Mouse (Mus musculus): ENCODE results near the gene Ate1.
"Not testable (repeated sequence)": the region's sequence is repeated elsewhere in the genome, so short reads cannot be mapped to it uniquely, and the experiment has no call there.

Ate1 gene

DNA sequence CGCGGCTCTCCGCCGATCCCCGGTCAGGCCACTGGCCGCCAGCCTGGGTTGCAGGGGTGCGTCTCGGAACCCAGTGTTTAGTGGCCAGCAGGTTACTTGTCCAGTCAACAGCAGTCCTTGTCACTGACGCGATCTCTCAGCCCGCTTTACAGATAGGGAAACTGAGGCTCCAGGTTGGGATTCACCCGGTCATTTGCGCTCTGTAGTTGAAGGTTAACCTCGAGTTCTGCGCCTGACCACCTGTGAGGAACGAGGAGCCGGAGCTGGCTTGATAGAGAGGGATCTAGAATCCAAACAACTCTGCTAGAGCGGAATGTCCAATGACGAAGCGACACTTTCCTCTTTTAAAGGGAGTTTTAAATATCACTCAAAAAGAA, at the start of gene Ate1:
Gene Ate1, minus strand, starts transcription at position 321 of the 377 bp plus-strand sequence.
- no peak for DNase-seq (ENCODE audit: low read depth, low spot score)

DNA sequence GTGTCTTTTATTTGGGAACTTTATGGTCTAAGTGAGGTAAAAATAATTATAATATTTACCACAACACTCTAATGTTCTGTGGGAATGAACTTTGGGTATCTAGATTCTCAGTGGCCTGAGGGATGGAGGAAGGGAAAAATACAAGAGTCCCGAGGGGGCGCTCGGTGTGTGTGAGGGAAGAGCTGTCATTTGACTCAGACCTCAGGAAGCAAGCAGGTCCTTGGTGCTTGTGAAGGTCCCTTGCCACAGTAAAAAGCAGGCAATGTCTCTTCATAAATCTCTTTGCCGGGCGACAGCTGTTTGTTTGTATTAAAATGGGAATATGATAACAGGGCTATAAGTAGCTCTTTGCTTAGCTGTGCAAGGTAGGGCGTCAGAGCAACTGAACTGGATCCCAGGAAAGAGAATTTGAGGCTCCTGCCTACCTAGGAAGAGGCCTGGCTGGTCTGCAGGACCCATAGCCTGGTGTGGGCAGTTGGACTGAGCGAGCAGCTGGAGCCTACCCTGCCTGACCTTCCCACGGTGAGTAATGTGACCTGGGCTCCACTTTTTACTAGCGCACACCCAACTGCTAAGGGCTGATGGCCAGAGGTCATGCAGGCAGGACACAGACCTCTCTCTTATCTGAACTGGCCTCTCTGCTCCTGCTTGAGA, 48.7 kb upstream of the Ate1 start:
- DNase-seq (ENCODE audit: low read depth, low spot score) = no peak

DNA sequence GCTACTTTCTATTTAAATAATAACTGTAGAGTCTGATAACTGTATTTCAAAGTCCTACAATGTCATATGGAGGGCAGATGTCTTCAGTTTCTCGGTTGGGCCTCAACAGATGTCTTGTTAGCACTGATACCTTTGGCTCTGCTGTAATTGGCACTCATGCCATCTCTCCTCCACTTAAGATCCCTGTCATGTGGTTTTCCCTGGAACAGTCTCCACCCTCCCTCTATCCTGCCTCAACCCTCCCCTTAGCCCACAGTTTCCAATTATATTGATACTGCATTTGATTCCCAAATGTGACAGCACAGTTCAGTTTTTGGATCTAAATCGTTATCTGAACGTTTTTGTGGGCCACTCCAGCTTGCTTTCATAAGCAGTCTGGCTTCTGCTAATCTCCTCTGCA, 44.4 kb upstream of the Ate1 start:
- no peak for DNase-seq (ENCODE audit: low read depth, low spot score)

DNA sequence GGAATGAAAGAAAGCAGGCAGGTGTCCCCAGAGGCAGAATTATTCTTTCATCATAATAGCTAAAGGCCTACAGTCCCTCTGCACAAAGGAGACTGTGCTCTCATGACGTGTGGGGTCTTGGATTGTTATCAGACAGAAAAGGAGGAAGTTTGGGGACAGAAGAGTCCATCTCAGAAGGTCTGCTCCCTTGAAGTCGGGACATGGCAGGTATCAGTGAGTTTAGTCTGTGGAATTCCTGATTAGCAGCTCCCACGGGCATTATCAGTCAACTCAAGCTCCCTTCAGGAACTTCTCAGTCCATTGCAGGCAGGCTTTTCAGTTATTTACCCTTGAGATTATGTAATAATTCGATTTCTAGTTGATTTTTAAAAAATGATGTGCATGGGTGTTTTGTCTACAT, 43.7 kb upstream of the Ate1 start:
- no peak for DNase-seq (ENCODE audit: low read depth, low spot score)

DNA sequence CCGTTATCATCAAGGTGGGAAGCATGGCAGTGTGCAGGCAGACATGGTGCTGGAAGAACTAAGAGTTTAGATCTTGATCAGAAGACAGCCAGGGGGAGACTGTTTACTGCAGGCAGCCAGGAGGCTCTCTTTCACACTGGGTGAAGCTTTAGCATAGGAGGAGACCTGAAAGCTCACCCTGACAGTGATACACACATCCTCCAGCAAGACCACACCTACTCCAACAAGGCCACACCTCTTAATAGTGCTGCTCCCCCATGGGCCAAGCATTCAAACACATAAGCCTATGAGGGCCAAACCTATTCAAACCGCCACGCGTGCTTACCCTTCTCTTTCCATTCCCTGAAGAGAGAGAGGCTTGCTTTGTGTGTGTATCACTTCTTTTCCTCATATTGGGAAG, 43.1 kb upstream of the Ate1 start:
- no peak for DNase-seq (ENCODE audit: low read depth, low spot score)

DNA sequence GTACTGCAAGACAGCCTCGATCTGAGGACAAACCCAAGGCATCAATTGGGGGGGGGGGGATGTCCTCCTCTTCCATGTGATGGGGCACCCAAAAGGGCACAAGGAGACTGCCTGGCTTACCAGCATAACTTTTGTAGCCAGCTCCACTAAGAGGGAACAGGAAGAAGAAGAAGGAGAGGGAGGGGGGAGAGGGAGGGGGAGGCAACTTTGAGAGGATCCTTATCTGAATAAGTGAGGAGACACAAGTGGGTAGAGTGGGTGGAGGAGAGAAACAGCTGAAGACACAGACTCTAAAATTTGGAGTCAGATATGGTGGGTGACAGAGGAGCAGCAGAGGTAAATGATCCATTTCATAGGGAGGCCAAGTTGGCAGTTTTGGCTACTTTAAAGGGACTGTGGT, 40.8 kb upstream of the Ate1 start:
- no peak for DNase-seq (ENCODE audit: low read depth, low spot score)

DNA sequence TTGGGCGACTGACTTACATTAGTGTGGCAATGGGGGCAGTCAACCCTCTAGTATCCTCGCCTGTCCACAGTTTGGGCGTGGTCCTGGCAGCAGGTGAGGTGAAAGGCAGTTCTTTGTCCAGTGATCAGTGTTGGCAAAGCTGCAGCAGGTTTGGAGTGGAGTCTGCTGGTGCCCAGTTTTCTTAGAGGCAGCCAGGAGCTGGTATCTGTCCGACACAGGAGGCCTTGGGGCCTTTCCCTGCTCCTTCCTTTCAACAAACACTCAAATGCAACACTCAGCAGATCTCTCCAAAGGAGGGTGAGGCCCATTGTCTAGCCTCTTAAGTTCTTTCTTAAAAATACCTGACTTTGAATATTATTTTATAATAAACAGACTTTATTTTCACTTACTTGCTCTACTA, 38.4 kb upstream of the Ate1 start:
- no peak for DNase-seq (ENCODE audit: low read depth, low spot score)

DNA sequence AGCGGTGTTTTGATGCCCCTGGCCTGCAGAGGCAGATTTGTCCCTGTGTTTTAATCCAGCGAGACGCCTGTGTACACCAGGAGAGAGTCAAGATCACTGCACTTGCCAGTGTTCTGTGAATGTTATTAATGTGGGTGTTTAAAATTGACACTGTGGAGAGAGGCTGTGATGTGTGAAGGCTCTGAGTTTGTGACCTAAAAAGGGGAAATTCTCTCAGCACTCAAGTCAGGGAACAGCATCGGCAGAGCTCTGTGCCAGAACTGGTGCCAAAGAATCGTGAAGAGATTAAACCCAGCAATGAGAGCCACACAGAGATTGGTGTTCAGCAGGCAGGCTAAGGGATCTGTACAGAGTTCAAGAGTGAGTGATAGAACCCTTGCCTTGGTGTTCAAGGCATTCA, 35.4 kb upstream of the Ate1 start:
- DNase-seq (ENCODE audit: low read depth, low spot score) = no peak

DNA sequence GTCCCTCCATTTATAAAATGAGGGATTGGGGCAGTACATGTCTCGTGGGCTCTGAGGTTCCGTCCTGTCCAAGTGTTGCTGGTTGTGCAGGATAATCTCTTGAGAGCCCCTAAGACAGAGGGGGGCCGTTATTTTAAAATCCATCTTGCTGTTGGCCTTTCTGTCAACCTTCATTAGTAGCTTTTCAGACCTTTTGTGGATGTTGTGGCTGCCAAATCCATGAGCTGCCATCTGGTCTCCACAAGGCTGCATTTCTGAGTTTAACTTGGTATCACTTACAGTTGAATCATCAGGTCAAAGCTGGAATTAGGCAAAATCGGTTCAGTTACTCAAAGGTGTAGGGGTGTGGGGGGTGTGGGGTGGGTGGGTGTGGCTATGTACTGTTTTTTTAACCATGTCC, 33.2 kb upstream of the Ate1 start:
- DNase-seq (ENCODE audit: low read depth, low spot score) = no peak

DNA sequence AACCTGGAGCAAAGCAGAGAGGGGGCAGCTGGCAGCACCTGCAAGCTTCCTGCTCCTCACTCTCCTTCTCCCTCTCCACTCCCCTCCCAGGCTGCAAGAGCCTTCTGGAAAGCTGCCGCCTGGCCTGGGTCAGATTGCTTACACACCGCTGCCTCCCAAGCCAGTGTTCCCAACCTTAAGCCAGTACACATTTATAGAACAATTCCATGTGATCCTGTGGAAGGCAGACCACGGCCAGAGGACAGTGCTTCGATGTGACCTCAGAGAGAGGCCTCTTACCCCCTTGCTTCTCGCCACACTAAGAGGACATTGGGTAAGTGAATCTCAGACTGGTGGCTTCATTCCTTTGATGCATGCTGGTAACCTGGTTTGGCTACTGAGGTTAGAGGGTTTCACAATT, 32.6 kb upstream of the Ate1 start:
- no peak for DNase-seq (ENCODE audit: low read depth, low spot score)

DNA sequence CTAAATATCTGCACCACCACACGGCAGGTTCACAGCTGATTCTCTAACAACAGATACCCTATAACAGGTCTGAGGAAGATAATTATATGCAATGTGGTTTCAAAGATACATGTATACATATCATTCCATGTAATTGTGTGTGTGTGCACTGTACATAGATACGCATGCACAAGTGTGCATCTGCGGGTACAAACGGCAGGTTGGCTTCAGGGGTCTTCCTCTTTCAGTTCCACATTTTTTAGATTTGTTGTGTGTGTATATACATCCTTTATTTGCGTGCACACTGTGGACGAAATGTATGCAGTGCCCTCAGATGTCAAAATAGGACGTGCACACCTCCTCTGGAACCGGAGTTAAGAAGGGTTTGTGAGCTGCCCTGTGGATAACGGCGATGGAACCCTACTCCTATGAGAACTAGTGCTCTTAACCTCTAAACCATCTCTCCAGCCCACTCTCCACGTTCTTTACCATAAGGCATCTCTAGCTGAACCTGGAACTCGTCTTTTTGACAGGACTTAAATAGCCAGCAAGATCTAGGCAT, 27.5 kb upstream of the Ate1 start:
- DNase-seq (ENCODE audit: low read depth, low spot score) = no peak

DNA sequence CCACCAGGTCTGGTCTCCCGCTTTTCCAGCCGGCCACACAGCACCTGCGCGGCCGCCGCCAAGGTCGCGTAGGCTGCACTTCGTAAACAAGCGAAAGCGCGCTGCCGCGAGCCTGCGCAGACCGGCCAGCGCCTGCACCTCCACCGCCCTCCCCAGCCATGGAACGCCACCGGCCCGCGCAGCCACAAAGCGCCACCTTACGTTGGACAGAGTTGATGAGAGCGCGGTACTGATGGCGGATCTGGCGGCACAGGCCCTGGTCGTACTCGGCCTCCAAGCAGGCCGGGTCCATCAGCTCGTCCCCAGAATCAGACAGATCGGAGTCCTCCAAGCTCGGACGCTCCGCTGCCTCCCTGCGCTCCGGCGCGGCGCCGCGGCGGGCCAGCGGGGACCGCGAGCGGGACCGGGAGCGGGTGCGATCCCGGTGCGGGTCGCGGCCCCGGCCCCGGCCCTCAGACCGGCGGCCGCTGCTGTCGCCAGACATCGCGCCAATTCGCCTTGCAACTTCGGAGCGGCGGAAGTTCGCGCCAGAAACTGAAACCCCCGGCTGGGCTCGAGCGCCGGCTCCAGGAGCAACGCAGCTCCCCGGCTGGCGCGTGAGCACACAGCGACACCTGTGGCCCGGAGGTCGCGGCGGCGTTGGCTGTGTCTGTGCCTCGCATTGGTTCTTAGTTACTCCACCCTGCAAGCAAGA, 26.8 kb upstream of the Ate1 start:
- DNase-seq (ENCODE audit: low read depth, low spot score) = peak; percentile 84

DNA sequence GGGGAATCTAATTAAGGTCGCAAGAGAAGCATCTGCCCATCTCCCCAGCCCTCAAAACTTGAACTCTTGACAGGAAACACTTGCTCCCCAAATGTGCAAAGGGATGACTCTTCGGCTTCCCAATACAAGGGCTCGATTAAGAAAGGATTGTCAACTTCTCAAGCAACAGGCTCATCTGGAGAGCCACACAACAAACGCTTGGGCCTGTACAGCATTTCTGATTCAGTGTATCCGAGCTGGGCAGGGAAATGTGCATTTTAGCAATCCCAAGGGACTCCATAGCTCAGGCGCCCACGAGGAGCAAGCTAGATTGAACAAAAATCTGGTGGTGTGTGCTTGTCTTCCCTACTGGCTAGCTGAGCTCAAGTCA, 26.2 kb upstream of the Ate1 start:
- no peak for DNase-seq (ENCODE audit: low read depth, low spot score)

DNA sequence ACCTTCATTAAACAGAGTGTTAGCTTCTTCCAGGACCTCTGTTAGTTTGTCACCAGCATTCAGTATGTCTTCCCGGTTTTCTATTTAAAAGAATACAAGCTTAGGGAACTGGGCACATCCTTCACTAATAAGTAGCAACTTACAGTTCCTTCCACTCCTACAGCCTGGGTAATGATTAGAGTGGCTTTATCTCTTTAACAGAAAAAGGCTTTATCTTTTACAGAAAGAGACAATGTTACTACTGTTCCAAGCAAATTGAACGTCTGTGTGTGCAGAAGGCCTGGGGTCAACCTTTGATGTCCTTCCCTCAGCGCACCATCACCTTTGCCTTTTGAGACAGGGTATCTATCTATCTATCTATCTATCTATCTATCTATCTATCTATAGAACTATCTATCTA, 25.7 kb upstream of the Ate1 start:
- DNase-seq (ENCODE audit: low read depth, low spot score) = no peak

DNA sequence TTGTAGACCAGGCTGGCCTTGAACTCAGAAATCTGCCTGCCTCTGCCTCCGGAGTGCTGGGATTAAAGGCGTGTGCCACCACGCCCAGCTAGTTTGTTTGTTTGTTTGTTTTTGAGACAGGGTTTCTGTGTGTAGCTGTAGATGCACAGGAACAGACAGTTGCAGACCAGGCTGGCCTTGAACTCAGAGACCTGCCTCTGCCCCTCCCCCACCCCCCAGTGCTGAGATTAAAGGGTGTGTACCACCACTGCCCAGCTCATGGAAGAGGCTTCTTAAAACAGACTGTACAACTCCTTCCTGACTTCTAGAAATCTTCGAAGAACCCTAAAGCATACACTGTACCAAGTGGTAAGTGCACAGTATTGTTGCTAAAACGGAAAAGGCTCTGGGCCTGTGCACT, 25.2 kb upstream of the Ate1 start:
- DNase-seq (ENCODE audit: low read depth, low spot score) = no peak

DNA sequence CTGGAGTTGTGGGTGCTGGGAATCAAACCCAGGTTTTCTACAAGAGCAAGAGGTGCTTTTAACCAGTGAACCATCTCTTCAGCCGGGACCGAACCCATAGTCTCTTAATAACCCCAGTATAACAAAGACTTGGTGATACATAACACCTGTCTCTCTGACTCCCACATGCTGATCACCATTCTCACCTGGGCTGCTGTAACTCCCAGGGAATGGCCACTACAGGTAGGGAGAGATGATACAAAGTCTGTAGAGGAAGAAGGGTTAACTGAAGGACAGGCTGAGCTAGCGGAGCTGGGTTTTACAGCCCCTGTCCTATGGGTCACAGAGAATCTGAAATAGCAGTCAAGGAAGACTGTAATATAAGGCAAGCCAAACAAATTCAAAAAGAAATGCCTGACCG, 23.0 kb upstream of the Ate1 start:
- no peak for DNase-seq (ENCODE audit: low read depth, low spot score)

DNA sequence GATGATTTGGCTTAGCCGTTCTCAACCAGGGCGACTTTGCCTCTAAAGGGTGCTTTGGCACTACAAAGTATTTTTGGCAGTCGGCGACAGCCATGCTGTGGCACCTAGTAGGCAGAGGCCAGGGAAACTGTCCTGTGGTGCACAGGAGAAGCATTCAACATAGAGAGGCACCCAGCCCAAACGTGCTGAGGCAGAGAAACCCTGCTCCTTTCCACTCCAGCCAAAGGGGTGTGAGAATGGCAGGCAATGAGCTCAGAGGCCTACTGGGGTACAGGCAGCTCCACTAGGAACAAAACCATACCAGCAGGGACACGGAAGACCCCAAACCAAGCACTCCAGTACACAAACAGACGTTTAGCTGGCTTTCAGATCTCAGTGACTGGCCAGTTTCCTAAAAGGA, 20.0 kb upstream of the Ate1 start:
- no peak for DNase-seq (ENCODE audit: low read depth, low spot score)

DNA sequence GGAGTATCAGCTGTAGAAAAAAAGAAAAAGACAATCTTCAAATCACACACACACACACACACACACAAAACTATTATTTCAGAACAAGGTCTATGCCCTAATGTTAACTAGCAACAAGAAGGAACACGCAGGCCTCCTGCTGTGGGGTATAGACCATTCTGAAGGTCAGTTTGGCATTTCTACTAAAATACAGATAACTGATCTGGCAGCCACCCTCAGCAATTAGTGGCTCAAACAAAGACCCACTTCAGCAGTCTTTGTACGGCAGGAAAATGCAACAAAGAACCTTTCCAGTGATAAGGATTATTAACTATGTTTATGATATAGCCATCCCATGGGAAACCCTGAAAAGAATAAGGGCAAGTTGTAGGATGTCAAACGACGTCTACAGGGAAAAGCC, 16.9 kb upstream of the Ate1 start:
- DNase-seq (ENCODE audit: low read depth, low spot score) = no peak

DNA sequence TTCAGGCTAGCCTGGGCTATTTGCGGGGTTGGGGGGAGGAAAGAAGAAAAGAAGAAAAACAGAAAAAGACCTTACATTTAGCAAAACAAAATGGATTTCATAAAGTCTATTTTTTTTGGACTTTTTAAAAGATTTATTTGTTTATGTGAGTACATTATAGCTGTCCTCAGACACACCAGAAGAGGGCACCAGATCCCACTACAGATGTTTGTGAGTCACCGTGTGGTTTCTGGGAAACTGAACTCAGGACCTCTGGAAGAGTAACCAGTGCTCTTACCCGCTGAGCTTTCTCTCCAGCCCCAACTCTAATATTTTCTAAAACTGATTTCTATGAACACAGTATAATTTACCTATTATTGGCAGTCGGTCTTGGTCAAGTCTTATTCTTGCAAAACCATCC, 15.0 kb upstream of the Ate1 start:
- DNase-seq (ENCODE audit: low read depth, low spot score) = no peak

DNA sequence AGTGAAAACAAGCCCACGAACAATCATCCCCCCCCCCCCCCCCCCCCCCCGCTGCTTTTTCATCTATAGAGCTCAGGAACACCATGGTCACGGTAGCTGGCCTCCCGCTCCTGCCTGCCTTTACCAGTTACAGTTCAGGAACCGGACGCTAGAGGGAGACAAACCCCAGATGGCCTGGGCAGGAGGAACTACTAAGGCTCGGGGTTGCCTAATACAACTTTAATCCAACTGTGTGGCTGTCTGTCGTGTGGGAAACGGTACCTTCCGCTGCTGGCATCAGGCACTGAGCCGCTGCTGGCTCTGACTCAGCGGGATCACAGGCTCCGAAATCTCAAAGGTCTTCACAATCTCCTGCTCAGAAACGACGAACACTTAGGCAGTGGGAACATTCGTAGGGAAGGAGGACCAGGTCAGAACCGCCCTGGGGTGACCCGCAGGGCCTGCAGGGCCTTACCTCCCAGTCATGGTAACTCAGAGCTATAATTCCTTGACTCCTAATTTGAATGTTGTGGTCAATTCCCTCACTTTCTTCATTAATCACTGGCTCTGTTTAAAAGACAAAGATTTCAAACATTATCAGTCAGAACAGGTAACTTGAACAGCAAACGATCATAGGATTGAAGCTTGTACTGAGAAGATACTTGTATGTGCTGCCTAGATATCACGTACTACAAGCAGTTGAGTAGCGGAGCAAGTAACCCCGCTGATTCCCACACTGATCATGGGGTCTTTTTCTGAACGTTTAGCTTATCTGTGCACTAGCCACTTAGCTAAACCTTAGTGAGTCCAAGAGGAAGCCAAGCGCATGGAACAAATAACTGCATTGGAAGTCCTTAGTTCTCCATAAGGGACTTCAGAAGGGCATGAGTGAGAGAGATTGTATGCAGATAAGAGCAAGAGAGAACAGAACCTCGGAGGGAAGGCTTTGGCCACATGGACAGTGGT, 13.4 kb upstream of the Ate1 start:
- peak; percentile 61 for DNase-seq (ENCODE audit: low read depth, low spot score)

DNA sequence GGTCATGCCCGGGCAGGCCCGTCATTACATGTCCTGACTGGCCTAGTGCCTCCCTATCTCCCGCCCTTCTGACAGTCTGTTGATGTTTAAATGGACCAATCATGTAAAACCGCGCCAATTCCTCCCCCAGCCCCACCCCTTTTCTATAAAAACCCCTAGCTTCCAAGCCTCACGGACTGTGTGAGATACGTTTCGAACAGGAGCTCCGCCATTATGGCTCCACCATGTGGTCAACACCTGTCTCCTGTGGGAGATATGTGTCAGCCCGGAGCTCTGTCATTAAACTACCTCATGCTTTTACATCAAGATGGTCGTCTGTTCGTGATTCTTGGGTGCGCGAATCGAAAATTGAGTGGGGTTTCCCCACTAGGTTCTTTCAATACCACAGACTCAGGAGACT, 11.0 kb upstream of the Ate1 start:
- DNase-seq (ENCODE audit: low read depth, low spot score) = not testable (repeated sequence)

DNA sequence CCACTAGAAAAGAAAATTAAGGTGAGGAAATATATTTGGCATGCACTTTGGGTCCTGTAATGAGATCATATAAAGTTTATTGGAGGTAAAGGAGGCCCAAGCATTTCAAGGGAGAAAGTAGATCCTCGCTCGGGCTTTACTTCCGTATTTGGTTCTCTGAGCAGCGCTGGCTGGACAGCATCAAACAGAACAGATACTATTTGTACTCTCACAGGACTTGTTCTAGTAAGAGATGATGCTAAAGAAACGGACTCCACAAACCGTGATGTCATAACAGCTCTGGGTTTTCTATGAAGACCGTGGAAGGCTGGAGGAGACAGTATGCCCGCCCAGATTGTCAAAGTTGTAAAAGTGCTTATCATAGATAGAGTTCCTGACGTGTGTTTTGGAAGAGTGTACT, 7.1 kb upstream of the Ate1 start:
- no peak for DNase-seq (ENCODE audit: low read depth, low spot score)

DNA sequence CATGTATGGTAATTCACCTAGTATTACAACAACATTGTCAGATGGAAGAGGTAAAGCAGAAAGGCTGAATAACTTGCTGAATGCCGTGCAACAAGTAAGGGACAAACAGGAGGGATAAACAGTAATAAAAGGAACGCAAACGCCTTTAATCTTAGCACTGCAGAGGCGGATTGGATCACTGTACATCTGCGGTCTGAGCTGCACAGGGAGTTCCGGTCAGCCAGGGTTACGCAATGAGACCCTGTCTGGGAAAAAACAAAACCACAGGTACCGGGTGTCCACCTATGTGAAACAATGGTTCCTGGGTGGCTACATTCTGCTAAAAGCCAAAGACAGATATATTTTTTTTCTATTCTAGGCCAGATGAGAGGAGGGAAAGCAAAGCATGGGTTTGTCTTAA, 3.3 kb upstream of the Ate1 start:
- no peak for DNase-seq (ENCODE audit: low read depth, low spot score)

Data from WW6 (cell line).